Mouse (Mus musculus) kidney, adult 9 months (tissue): ENCODE data around the gene Stab1.

Experiments
- DNase-seq: peaks from one replicate; pipeline ENCODE4 v3.0.0; 2022

The Stab1 gene

DNA sequence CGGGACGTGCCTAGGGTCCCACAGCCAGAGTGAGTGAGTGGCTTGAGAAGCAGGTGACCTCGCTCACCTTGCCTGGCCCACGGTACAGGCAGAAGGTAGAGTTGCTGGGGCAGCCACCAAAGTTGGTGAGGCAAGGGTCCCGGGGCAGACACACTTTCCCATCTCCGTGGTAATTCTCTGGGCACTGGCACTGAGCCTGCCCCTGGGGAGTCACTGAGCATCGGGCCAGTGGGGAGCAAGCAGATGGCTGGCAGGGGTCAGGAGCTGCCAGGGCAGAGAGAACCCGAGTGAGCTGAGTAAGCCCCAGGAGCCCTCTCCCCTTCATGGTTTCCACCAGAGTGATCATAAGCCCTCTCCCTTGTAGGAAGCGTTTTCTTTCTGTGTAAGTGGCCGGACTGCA, 6.8 kb downstream of the Stab1 start:
- no peak for DNase-seq

DNA sequence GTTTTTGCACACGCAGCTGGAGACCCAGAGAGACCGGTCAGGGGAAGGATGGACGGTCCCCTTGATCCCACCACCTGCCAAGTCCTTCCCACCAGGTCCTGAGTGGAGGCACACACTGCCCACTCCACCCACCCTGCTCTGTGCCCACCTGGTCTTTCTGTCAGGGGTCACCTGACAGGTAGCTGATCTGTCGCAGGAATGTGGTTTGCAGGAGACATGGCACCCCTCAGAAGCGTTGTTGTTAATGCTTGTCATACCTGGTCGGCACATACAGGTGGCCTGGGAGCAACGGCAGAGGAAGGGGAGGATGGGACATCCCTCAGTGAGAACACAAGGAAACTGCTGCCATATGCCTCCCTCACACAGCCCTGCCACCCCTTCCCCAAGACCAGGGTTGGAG, 7.2 kb downstream of the Stab1 start:
- no peak for DNase-seq

DNA sequence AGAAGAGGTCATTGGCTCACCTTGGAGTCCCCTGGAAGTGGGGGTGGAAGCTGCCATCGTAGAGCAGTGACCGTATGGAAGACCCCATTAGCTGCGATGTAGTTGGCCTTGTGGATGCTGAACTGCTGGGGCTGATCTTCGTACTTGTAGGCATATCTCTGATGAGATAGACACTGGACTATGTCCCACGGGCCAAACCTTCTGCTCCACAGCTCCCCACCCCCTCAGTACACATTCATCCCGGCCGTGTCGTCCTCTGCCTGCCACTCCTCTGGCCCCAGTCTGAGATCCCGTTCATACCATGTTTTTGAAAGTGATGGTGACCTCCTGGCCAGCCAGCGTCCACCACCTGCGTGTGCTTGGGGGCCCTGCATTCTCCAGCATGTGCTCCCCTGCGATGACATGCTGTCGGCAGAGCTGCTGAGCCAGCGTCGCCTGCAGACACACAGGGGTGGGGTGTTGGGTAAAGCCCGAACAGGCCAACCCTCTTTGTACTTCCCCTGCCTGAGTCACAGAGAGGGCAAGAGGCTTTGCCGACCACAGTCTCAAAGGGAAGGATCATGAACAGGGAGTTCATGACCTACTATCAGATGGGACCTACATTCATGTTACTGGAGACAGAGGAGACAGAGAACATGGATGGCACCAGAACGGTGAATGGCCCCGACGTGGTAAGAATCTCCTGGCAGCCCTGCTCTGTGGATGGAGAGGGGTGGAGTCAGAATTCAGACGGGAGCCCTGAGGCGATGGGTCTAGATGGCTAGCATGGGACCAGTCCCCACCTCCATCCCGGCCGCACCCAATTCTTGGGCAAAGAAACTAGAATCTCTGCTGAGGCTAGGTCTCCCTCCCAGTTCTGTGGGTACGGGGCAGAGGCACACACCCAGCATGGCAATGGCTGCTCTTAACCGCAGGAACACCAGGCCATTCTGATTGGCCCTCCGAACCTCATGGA, 8.0 kb downstream of the Stab1 start:
- DNase-seq = no peak

DNA sequence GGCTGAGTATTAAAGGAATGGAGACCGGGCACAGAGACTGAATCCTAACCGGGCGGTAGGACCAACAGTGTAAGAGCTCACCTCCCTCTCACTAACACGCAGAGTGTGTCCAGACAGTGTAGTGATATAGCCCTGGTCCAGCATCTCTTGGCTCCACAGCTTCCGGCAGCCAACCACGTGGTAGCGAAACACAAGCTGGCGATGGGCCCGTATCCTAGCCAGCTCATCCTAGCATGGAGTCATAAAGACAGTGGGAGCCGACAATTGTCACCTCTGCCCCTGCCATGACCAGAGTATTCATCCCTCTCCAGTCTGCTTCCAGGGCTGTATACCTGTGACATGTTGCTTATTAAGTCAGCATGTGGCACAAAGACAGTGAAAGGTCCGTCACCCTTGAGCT, 22.7 kb downstream of the Stab1 start:
- DNase-seq = no peak

DNA sequence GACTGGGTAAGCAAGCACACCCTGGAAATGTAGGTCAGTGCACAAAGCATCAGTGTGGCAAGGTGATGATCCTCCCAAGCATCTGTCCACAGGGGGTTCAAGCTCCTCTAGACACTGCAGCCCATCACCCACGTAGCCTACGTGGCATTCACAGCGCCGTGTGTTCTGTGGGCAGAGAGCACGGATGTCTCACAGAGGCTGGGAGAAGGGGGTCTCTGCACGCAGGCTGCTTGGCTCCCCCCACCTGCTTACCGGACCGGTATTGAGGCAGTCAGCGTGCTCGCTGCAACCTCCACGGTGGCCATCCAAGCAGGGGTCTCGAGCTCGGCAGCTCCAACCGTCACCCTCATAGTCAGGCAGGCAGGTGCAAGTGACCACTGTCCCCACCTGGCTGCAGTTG, 27.4 kb downstream of the Stab1 start:
- no peak for DNase-seq

DNA sequence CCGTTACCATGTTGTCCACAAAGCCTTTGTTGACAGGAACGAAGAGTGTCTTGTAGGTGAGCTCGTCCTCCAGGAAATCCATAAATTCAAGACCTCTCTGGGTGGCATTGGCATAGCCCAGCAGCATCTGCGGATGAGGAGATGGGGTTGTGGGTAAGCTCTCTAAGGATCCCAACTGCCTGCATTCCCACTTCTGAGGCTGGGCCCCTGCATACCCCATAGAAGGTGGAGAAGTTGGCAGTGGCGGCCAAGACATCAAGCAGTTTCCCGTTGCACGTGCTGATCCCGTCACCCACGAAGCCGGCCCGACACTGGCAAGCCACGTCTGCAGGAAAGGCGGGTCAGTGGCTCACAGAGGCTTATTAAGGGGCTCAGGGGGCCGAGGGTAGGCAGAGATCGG, 28.3 kb downstream of the Stab1 start:
- no peak for DNase-seq

DNA sequence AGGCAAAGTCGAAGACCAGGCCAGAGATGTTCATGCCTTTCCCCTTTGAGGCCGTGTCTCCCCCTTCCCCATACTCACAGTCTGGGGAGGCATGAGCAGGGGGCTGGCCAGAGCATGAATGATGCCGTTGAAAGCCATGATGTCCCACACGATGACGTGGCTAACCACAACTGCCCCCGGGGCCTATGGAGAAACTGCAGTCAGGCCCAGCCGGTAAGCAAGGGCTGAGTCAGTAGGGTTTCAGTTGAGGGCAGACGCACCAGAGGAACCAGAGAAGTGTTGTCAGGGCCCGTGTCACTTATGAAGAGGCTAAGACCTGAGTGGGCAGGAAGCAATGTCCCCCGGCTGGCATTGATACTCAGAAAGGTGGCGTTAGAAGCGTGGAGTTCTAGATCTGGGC, 28.8 kb downstream of the Stab1 start:
- DNase-seq = no peak

DNA sequence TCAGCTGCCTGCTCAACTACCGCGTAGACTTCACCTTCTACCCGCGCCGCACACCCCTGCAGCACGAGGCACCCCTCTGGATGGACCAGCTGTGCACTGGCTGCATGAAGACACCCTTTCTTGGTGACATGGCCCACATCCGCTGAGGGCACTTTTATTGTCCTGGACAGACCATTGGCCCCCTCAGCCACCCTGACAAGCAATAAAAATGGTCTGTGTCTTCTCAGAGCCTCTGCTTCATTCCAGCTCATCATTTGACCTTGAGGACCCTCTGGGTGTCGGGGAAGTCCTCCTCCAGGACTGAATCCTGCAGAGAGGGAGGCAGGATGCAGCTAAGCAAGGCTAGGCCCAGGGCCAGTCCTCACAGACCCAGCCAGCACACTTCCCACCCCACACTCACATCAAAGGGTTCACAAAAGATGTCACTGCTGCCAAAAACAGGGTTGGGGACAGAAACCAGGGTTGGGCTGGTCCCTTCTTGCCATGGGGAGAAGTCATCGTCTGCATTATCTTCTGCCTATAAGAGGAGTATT, 29.5 kb downstream of the Stab1 start:
- no peak for DNase-seq

DNA sequence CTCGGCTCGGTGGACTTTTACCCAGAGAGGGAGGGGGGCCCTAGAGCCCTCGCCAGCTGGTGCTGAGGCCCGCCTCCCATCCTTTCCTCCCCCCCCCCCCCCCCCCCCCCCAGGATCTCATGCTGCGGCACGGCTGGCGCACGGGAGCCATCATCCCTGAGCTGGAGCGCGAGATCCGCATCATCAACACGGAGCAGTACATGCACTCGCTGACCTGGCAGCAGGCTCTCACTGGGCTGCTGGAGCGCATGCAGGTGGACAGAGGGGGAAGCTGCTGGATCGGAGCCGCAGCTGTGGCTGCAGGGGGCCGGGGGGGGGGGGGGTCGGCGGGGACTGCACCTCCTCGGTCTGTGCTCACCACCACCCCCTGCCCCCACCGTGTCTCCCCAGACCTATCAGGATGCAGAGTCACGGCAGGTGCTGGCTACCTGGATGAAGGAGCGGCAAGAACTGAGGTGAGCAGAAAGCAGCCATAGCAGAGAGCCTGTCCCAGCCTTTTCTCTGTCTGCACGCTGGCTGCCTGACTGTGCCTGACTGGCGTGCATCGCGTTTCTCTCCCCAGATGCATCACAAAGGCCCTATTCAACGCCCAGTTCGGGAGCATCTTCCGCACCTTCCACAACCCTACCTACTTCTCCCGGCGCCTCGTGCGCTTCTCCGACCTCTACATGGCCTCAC, 30.1 kb downstream of the Stab1 start:
- no peak for DNase-seq

DNA sequence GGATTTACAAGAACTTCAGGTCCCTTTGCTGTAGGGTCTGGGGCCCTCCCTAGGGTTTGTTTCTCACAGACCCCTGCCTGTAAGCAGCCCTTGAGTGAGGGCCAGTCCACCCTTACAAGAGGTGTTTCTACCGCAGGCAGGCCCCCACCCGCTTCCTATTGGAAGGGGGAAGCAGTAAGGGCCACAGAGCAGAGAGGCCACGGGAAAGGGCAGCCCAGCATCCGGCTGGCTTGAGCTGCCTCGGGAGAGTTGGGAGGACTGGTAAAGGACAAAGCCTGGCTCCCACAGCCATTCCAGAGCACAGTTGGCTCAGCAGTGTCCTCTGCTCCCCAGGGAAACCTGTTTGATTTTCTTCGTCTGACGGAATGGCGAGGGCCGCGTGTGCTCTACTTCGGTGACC, 30.6 kb downstream of the Stab1 start:
- DNase-seq = peak; percentile 42

DNA sequence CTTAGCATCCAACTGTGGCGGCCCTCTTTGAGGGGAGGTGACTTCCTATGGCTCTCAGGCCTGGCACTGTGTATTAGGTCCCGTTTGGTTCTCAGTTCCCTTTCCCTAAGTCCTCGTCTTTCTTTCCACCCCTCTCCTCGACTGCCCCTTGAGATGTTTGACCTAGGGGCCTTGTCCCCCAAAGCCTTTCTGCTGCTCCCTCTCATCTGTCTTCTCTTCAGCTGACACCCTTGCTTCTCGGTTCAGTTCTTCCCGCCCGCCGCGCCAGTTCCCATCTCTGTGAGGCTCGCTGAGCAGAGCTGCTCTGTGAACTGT, 31.2 kb downstream of the Stab1 start:
- no peak for DNase-seq

DNA sequence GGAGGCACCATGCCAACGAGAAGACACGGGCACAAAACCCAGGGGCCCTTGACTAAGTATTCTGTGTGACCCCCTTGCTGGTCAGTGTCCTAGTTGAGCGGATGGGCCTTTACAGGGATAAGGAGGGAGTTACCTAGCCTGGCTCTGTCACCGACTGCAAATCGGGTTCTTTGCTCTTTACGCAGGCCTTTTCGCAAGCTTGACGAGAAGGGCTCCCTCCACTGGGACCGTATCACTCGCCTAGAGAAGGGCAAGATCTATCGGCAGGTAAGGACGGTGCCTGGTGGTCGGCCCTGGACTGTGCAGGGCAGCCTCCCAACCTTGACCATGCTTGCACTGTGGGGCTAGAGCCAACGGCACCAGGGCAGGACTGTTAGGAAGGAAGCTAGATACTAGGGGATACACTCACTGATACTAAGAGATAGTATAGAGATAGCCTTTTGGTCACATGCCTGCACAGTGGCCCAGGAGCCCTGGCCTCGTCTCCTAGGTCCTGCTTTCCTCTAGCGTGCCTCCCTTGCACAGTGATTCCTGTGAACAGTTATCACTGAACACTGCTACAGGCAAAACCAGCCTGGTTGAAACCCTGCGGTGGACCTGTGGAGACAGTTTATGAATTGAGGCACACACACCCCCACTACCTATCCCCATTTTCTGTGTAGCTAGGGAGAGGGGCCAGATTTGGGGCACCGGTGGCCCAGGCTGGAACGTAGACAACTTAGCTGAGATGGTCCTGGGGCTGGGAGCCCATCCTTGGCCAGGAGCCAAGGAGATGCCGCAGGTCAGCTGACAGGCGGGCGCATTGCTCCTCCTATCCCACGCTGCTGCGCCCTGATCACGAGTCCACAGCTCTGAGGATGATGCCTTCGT, 31.8 kb downstream of the Stab1 start:
- no peak for DNase-seq

DNA sequence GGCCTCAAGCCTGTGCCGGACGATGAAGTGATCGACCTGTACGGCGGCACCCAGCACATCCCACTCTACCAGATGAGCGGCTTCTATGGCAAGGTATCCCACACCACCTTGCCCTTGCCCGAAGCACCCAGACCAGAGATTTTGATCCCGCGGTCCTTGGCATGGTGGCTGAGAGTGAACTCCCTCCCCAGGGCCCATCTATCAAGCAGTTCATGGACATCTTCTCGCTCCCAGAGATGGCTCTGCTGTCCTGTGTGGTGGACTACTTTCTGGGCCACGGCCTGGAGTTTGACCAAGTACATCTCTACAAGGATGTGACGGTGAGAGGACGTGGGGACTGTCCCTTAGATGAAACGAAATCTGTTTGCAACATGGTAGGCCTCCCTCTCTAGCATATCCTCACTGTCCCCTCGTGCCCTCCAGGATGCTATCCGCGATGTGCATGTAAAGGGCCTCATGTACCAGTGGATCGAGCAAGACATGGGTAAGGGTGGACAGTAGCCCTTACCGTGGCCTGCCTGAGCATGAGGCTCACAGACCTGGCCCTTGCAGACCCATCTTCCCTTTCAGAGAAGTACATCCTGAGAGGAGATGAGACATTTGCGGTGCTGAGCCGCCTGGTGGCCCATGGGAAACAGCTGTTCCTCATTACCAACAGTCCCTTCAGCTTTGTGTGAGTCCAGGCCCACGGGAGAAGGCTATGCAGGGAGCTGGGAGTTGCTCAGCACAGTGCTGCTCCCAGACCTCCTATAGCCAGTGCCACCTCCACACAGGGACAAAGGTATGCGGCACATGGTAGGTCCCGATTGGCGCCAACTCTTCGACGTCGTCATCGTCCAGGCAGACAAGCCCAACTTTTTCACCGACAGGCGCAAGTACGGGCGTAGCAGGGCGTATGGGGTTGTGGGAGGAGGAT, 32.7 kb downstream of the Stab1 start:
- no peak for DNase-seq

DNA sequence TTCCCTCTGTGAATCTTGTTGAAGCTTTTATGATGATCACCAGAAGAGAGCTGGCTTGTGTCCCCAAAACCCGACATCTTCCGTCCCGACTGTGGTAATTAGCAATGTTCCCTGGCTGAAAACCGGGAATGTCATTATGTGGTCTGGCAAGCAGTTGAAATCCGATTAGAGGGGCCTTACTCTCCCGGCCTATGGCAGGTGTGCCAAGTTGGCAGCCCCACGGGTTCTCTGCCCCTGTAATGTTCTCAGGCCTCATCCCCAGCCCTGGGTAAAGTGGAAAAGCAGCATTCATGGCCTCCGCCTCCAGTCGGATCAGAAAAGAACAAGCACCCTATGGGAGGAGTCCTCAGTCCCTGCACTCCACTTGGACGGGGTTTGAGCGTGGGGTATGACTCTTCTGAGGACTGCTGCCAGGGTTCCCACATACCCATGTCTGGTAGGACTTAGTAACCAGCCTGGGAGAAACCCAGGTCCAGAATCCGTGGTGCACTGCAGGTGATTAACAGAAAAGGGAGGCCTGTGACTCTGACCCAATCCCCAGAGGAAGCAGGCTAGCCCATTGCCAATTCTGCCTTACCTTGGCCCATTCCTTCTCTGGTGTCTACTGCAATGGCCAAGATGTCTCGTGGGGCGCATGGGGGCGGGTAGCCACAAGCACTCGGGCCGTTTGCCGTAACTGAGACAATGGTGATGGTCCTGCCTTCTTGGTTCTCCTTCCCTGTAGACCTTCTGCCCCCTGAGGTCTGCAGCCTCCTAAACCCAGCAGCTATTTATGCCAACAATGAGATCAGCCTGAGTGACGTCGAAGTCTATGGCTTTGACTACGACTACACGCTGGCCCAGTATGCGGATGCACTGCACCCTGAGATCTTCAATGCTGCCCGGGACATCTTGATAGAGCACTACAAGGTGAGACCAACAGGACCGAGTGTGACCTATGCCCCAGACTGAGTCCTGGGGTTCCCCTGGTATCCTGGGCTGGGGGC, 34.1 kb downstream of the Stab1 start:
- no peak for DNase-seq

DNA sequence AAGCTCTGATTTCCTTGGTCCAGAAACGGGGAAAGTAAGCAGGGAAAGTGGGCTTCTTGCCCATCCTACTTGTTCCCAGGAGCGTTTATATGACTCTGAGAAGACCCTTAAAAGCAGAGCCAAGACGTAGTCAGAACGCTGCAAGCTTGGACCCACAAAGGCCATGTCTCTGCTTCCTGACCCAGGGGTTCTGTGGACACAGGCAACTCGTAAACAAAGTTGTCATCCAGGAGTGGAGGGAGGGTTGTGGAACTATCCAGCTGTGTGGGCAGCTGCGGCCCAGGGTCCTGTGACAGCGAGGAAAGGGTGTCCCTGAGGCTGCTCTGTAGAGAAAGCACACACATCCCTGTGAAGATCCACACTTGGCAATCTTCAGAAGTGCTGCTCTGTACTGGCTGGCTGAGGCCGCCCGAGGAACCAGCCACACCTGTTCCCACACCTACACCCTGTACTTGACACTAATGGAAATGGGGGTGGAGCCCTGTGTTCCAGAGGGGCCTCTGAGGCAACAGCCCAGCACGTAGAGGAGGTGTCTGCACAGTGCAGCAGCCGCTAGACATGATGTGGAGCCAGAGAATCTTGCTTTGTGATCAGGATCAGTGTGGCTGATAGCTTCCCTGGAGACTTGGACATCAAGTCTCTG, 35.3 kb downstream of the Stab1 start:
- DNase-seq = no peak

DNA sequence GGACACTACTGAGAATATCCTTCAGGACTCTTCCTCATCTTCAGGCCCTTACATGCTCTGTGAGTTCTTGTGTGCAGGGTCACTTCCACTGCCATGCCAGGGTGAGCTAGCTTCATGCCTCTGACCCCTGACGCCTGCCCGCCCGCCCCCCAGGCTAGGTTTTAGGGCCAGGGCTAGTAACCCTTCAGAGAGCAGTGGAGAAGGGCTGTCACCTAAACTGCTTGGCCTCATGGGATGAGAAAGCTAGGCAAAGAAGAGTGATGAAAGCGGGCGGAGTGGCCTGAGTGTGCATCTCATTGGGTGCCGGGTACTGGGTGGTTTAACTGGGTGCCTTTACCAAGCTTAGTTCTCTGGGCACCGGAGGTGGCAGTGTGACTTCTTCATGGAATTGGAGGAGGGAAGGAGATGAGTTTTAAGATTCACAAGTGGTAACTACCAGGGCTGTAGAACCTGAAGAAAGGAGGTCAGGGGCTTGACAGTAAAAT, 35.9 kb downstream of the Stab1 start:
- DNase-seq = no peak

DNA sequence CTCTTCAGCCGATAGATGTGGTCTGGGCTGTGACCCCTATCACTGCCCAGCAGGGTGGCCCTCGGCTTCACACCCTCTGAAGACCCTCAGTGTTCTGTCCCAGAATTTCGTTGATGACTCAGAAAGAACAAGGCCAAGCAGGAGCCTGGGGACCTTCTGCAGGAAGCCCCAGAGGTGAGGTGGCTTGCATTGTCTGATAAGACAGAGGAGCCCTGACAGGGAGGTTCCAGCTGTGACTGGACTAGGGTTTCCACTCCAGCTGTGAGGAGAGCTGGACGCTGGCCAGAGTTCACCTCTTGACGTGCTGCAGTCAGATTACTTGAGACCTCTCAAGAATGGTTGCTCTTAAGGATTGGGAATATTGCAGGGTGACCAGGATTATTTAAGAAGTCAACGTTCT, 36.4 kb downstream of the Stab1 start:
- DNase-seq = peak; percentile 39

DNA sequence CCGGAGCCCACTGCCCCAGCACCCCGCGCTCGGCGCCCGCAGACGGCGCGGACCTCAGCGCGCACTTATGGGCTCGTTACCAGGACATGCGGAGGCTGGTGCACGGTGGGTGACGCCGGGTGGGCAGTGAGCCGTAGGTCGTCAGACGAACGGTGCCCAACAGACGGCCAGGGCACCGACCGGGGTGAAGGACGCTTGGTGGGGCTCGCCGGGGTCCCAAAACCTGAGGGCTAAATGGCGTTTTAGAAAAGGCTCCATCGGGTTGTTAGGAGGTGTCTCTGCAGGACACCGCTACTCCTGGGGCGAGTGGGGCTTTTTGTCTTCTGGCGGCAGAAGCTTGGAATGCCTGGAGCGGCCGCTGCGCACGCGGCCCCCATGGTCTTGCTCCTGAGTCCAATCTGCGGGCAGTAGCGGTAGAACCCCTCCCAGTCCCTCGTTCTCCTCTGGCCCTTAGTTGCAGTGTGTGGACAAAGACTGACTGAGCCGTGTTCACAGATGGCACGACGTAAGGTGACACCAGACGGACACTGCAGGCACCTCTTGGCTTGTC, 37.1 kb downstream of the Stab1 start:
- DNase-seq = peak; percentile 23
